Mouse (Mus musculus): ENCODE measurements around the gene Rhoj.

GRCm38 (mm10) chr12:75313992-75314391, 5.9 kb downstream of the Rhoj start:
- no peak for TF ChIP-seq USF1 (IDR thresholded peaks at IDR 0.05; ENCODE audit: low read depth)
- TF ChIP-seq POLR2A (IDR thresholded peaks at IDR 0.05; ENCODE audit: insufficient read length, low read depth) = no peak
